Mouse (Mus musculus) bone marrow, adult 2 months (tissue): ENCODE data around the gene Mpz.

Experiments used
- CTCF ChIP-seq: fragments of 200-500 bp; IDR thresholded peaks from 2 replicates; pipeline ENCODE4 v1.5.1; 2011; ENCODE audit warnings: low read length, control low read depth; ENCODE audit not compliant: control insufficient read depth, insufficient read depth
- POLR2A ChIP-seq: fragments of 200-500 bp; IDR thresholded peaks from 2 replicates; pipeline ENCODE4 v1.6.1; 2011; ENCODE audit warnings: low read depth, mild to moderate bottlenecking, control low read depth, low read length, borderline replicate concordance; ENCODE audit not compliant: control insufficient read depth

GRCm38 (mm10) chr1:171204249-171204644 is 53.7 kb downstream of the Mpz start:
- no peak for TF ChIP-seq CTCF
- TF ChIP-seq POLR2A: no peak
